Mouse (Mus musculus): ENCODE data around the gene Nfat5. TPM values are rescaled to one million over a fixed set of nuclear protein-coding genes. Genes with fewer than 3 reads are reported as not detected.

The Nfat5 gene
- polyA plus RNA-seq, 1 experiment from 2014 or later: 4.8 TPM

- Histone ChIP-seq H3K36me3 (ENCODE audit: control insufficient read depth, insufficient read depth, low read length) (no peaks in the 10 kb centered on the region), H3K9ac (ENCODE audit: low read length) (no peak overlapping the region), H3K9me3 (ENCODE audit: control insufficient read depth, low read length) (no peaks in the 10 kb centered on the region), H3K4me3 (ENCODE audit: low read depth, low read length) (no peak overlapping the region), H3K4me1 (replicated peaks; ENCODE audit: control insufficient read depth, insufficient read depth) (no peaks in the 10 kb centered on the region), H3K4me2 (replicated peaks; ENCODE audit: low read depth) (no peak overlapping the region), H3K27me3 (ENCODE audit: control insufficient read depth, insufficient read depth, low read length) (no peaks in the 10 kb centered on the region), H3K27ac (replicated peaks) (no peak overlapping the region)
- DNase-seq (ENCODE audit: low spot score): no peak
- 68% methylated on average over 4 of the region's 4 CpGs for WGBS
- TF ChIP-seq CTCF (IDR thresholded peaks at IDR 0.05; ENCODE audit: low read depth) (no peak), EP300 (optimal IDR thresholded peaks at IDR 0.05) (no peak)
- no peak for ATAC-seq (ENCODE audit: low FRiP score, low TSS enrichment)
Observed at GRCm38 (mm10) chr8:107391136-107391516, 97.9 kb downstream of the Nfat5 start.

- no peaks in the 10 kb centered on the region for H3K4me1 ChIP-seq (replicated peaks; ENCODE audit: control insufficient read depth, insufficient read depth)
- H3K4me2 ChIP-seq (replicated peaks; ENCODE audit: low read depth): no peak overlapping the region
- H3K27ac ChIP-seq (replicated peaks): no peak overlapping the region
- H3K27me3 ChIP-seq (ENCODE audit: control insufficient read depth, insufficient read depth, low read length): no peaks in the 10 kb centered on the region
- no peak overlapping the region for H3K4me3 ChIP-seq (ENCODE audit: low read depth, low read length)
- no peaks in the 10 kb centered on the region for H3K9me3 ChIP-seq (ENCODE audit: control insufficient read depth, low read length)
- H3K9ac ChIP-seq (ENCODE audit: low read length): no peak overlapping the region
- H3K36me3 ChIP-seq (ENCODE audit: control insufficient read depth, insufficient read depth, low read length): no peaks in the 10 kb centered on the region
- ATAC-seq (ENCODE audit: low FRiP score, low TSS enrichment): no peak
- TF ChIP-seq EP300 (optimal IDR thresholded peaks at IDR 0.05) (no peak), CTCF (IDR thresholded peaks at IDR 0.05; ENCODE audit: low read depth) (no peak)
- DNase-seq (ENCODE audit: low spot score): no peak
Observed at GRCm38 (mm10) chr8:107395397-107395796, 102.1 kb downstream of the Nfat5 start.

- TF ChIP-seq EP300 (optimal IDR thresholded peaks at IDR 0.05) (no peak), CTCF (IDR thresholded peaks at IDR 0.05; ENCODE audit: low read depth) (no peak)
- no peaks in the 10 kb centered on the region for H3K9me3 ChIP-seq (ENCODE audit: control insufficient read depth, low read length)
- no peak overlapping the region for H3K4me2 ChIP-seq (replicated peaks; ENCODE audit: low read depth)
- whole genome bisulfite sequencing: 86% methylated on average over 10 of the region's 10 CpGs
- no peak overlapping the region for H3K27ac ChIP-seq (replicated peaks)
- H3K27me3 ChIP-seq (ENCODE audit: control insufficient read depth, insufficient read depth, low read length): no peaks in the 10 kb centered on the region
- no peak overlapping the region for H3K4me3 ChIP-seq (ENCODE audit: low read depth, low read length)
- no peaks in the 10 kb centered on the region for H3K36me3 ChIP-seq (ENCODE audit: control insufficient read depth, insufficient read depth, low read length)
- no peak for DNase-seq (ENCODE audit: low spot score)
- no peak for ATAC-seq (ENCODE audit: low FRiP score, low TSS enrichment)
- H3K4me1 ChIP-seq (replicated peaks; ENCODE audit: control insufficient read depth, insufficient read depth): no peaks in the 10 kb centered on the region
- no peak overlapping the region for H3K9ac ChIP-seq (ENCODE audit: low read length)
Observed at GRCm38 (mm10) chr8:107396106-107396670, 102.9 kb downstream of the Nfat5 start.

- no peak for TF ChIP-seq CTCF (IDR thresholded peaks at IDR 0.05; ENCODE audit: low read depth)
- TF ChIP-seq EP300 (optimal IDR thresholded peaks at IDR 0.05): no peak
- Histone ChIP-seq H3K9ac (ENCODE audit: low read length) (peak overlapping the region; percentile 27; the same call in 1 of the 2 replicates), H3K9me3 (ENCODE audit: control insufficient read depth, low read length) (no peaks in the 10 kb centered on the region), H3K27me3 (ENCODE audit: control insufficient read depth, insufficient read depth, low read length) (no peaks in the 10 kb centered on the region), H3K27ac (replicated peaks) (peak overlapping the region; percentile 77), H3K4me1 (replicated peaks; ENCODE audit: control insufficient read depth, insufficient read depth) (no peaks in the 10 kb centered on the region), H3K36me3 (ENCODE audit: control insufficient read depth, insufficient read depth, low read length) (no peaks in the 10 kb centered on the region), H3K4me2 (replicated peaks; ENCODE audit: low read depth) (no peak overlapping the region), H3K4me3 (ENCODE audit: low read depth, low read length) (no peak overlapping the region)
- WGBS: 23% methylated on average over 12 of the region's 12 CpGs
- peak; percentile 58 for ATAC-seq (ENCODE audit: low FRiP score, low TSS enrichment)
- DNase-seq (ENCODE audit: low spot score): no peak
Observed at GRCm38 (mm10) chr8:107397665-107398064, 104.4 kb downstream of the Nfat5 start.

GRCm38 (mm10) chr8:107399495-107399894 lies 106.2 kb downstream of the Nfat5 start:
- TF ChIP-seq CTCF (IDR thresholded peaks at IDR 0.05; ENCODE audit: low read depth) (no peak), EP300 (optimal IDR thresholded peaks at IDR 0.05) (no peak)
- Histone ChIP-seq H3K4me1 (replicated peaks; ENCODE audit: control insufficient read depth, insufficient read depth) (no peaks in the 10 kb centered on the region), H3K4me3 (ENCODE audit: low read depth, low read length) (no peak overlapping the region), H3K9me3 (ENCODE audit: control insufficient read depth, low read length) (no peaks in the 10 kb centered on the region), H3K4me2 (replicated peaks; ENCODE audit: low read depth) (no peak overlapping the region), H3K27me3 (ENCODE audit: control insufficient read depth, insufficient read depth, low read length) (no peaks in the 10 kb centered on the region), H3K27ac (replicated peaks) (no peak overlapping the region), H3K9ac (ENCODE audit: low read length) (no peak overlapping the region), H3K36me3 (ENCODE audit: control insufficient read depth, insufficient read depth, low read length) (no peaks in the 10 kb centered on the region)
- ATAC-seq (ENCODE audit: low FRiP score, low TSS enrichment) (no peak), DNase-seq (ENCODE audit: low spot score) (no peak)
- 39% methylated on average over 9 of the region's 9 CpGs for WGBS

- Histone ChIP-seq H3K9me3 (ENCODE audit: control insufficient read depth, low read length) (no peaks in the 10 kb centered on the region), H3K4me1 (replicated peaks; ENCODE audit: control insufficient read depth, insufficient read depth) (no peaks in the 10 kb centered on the region), H3K4me3 (ENCODE audit: low read depth, low read length) (peak overlapping the region; percentile 35; the same call in 1 of the 2 replicates), H3K36me3 (ENCODE audit: control insufficient read depth, insufficient read depth, low read length) (no peaks in the 10 kb centered on the region), H3K27me3 (ENCODE audit: control insufficient read depth, insufficient read depth, low read length) (no peaks in the 10 kb centered on the region), H3K4me2 (replicated peaks; ENCODE audit: low read depth) (peak overlapping the region; percentile 57), H3K9ac (ENCODE audit: low read length) (peak overlapping the region; percentile 23; the same call in 1 of the 2 replicates), H3K27ac (replicated peaks) (peak overlapping the region; percentile 83)
- TF ChIP-seq EP300 (optimal IDR thresholded peaks at IDR 0.05) (no peak), CTCF (IDR thresholded peaks at IDR 0.05; ENCODE audit: low read depth) (no peak)
- DNase-seq (ENCODE audit: low spot score) (no peak), ATAC-seq (ENCODE audit: low FRiP score, low TSS enrichment) (no peak)
- 73% methylated on average over 5 of the region's 5 CpGs for whole genome bisulfite sequencing
Observed at GRCm38 (mm10) chr8:107401866-107402265, 108.6 kb downstream of the Nfat5 start.

Data from stomach, postnatal 0 days (tissue).